ENCODE assay signal across 30 mouse cellular contexts in genomic region chr2:91302845-91303244, GRCm38 (mm10). TPM values are rescaled to one million over a fixed set of nuclear protein-coding genes. Genes with fewer than 3 reads are reported as not detected.
DNase-seq lines count a peak whose midpoint lies in the region; ATAC-seq and TF ChIP-seq lines count a peak whose summit lies in the region.
"Had no signal": no experiment of that assay in that cellular context is flagged by ENCODE, and none has a peak within 500 bp of the region (broad histone marks: within the 10 kb centered on the region; RNA-seq: fewer than 3 reads in every experiment).

No protein-coding gene starts in this region.

- WGBS in forebrain, embryonic 13.5 days: 88% methylated on average over 3 of the region's 3 CpGs

- no peak overlapping the region for H3K4me2 ChIP-seq in forebrain, embryonic 13.5 days
- H3K4me2 ChIP-seq: embryonic facial prominence, embryonic 13.5 days; hindbrain, embryonic 14.5 days; limb, embryonic 13.5 days; lung, embryonic 15.5 days; midbrain, embryonic 11.5 days; neural tube, embryonic 15.5 days had no signal

- TF ChIP-seq CTCF in layer of hippocampus, adult 2 months (conservative IDR thresholded peaks at IDR 0.05): no peak

- H3K36me3 ChIP-seq in forebrain, embryonic 13.5 days (ENCODE audit: poor library complexity, severe bottlenecking): peaks cover 7% of the 10 kb centered on the region; the same call in 1 of the 2 replicates
- H3K36me3 ChIP-seq: heart, embryonic 10.5 days; lung, embryonic 15.5 days had no signal

- no peaks in the 10 kb centered on the region for H3K27me3 ChIP-seq in forebrain, embryonic 13.5 days
- H3K27me3 ChIP-seq: embryonic facial prominence, embryonic 13.5 days; limb, embryonic 13.5 days; lung, embryonic 15.5 days; neural tube, embryonic 15.5 days had no signal

- no peak overlapping the region for H3K9ac ChIP-seq in forebrain, embryonic 13.5 days
- H3K9ac ChIP-seq: embryonic facial prominence, embryonic 13.5 days; hindbrain, embryonic 14.5 days; limb, embryonic 13.5 days; liver, embryonic 14.5 days; lung, embryonic 15.5 days; neural tube, embryonic 15.5 days had no signal

- peak; percentile 30 for DNase-seq in adrenal gland, adult 2 months
- DNase-seq in adrenal gland, postnatal 4 days (ENCODE audit: low spot score in 2 of 2): no peak
- peak; percentile 55 to 73 for DNase-seq in layer of hippocampus, adult 2 months (ENCODE audit: low spot score in 2 of 2)
- no peak for DNase-seq in layer of hippocampus, postnatal 10 days (ENCODE audit: low spot score in 2 of 2)
- DNase-seq in 3T3-L1 (ENCODE audit: low read depth, low spot score): peak; percentile 40
- DNase-seq: adrenal gland, adult 8-10 months; cerebellum, adult 2 months; cerebellum, postnatal 25 days; embryo, embryonic 11 days; heart, postnatal 4 days; kidney, adult 18-20 months; lung, postnatal 4 days; thymus, adult 2 months; thymus, postnatal 4 days had no signal

- H3K4me1 ChIP-seq in forebrain, embryonic 13.5 days: peaks cover 4% of the 10 kb centered on the region; the same call in 1 of the 2 replicates
- H3K4me1 ChIP-seq: neural tube, embryonic 15.5 days had no signal

- no peak overlapping the region for H3K4me3 ChIP-seq in layer of hippocampus, adult 2 months
- H3K4me3 ChIP-seq in forebrain, embryonic 13.5 days: no peak overlapping the region
- H3K4me3 ChIP-seq: embryonic facial prominence, embryonic 13.5 days; heart, embryonic 10.5 days; limb, embryonic 13.5 days; lung, embryonic 15.5 days; neural tube, embryonic 15.5 days had no signal

- no peaks in the 10 kb centered on the region for H3K9me3 ChIP-seq in forebrain, embryonic 13.5 days (replicated peaks)
- H3K9me3 ChIP-seq: embryonic facial prominence, embryonic 13.5 days; heart, embryonic 10.5 days; limb, embryonic 13.5 days; lung, embryonic 15.5 days; neural tube, embryonic 15.5 days had no signal

- H3K27ac ChIP-seq in layer of hippocampus, adult 2 months: peak overlapping the region; percentile 88
- no peak overlapping the region for H3K27ac ChIP-seq in forebrain, embryonic 13.5 days
- H3K27ac ChIP-seq: embryonic facial prominence, embryonic 13.5 days; heart, embryonic 10.5 days; hindbrain, embryonic 14.5 days; kidney, postnatal 0 days; limb, embryonic 13.5 days; liver, embryonic 14.5 days; lung, embryonic 15.5 days; neural tube, embryonic 15.5 days; stomach, postnatal 0 days had no signal

- 0 out of 2 replicates have a peak, but pooled peaks have one; percentile 60 for ATAC-seq in erythroblast, adult 5-6 weeks (replicated peaks; ENCODE audit: low FRiP score, poor library complexity, severe bottlenecking)
- ATAC-seq in forebrain, embryonic 13.5 days: no peak
- ATAC-seq in granulocyte monocyte progenitor cell, adult 5-6 weeks (replicated peaks; ENCODE audit: poor library complexity, severe bottlenecking): no peak
- ATAC-seq: CD4-positive, CD25-positive, alpha-beta regulatory T cell, adult 4 months; forebrain, embryonic 16.5 days; inflammation-experienced regulatory T-cells, adult 6 months had no signal

RNA-seq across cellular contexts. Expression of gene Arfgap2, which starts 38.1 kb away (rescaled TPM):
- 10 to 100 TPM; 89.3 to 92.3 TPM for total RNA-seq in adrenal gland, adult 2 months (2021)
- 34.1 and 53.6 TPM in 2 replicates for polyA plus RNA-seq in adrenal gland, adult 2 months (2012; rRNA removed)
- total RNA-seq in adrenal gland, postnatal 4 days (2021): 100 to 1,000 TPM; 112 to 119 TPM
- 10 to 100 TPM; 75.6 to 81.3 TPM for total RNA-seq in layer of hippocampus, adult 2 months (2021)
- total RNA-seq in layer of hippocampus, postnatal 10 days (2021): 10 to 100 TPM; 56.3 to 62.4 TPM
- total RNA-seq in erythroblast, adult 5-6 weeks (2015; ENCODE audit: low replicate concordance): 11.3 and 23.1 TPM in 2 replicates
- 18.7 and 28.9 TPM in 2 replicates for total RNA-seq in erythroblast, adult 5-6 weeks (2017; ENCODE audit: low replicate concordance)
- 78.4 and 84.3 TPM in 2 replicates for polyA plus RNA-seq in forebrain, embryonic 13.5 days (2015; fragmentation: Nextera tagmentation; extraction: Ambion mirVana)
- 41.7 and 46.5 TPM in 2 replicates for total RNA-seq in granulocyte monocyte progenitor cell, adult 5-6 weeks (2014; fragmentation: Nextera tagmentation)
- total RNA-seq in granulocyte monocyte progenitor cell, adult 5-6 weeks (2017): 42.4 and 46.6 TPM in 2 replicates

RNA-seq across cellular contexts. Expression of gene Pacsin3, which starts 47.1 kb away (rescaled TPM):
- 100 to 1,000 TPM in 1 of 2 experiments, 10 to 100 TPM in 1; 82.8 to 101 TPM for total RNA-seq in adrenal gland, adult 2 months (2021)
- polyA plus RNA-seq in adrenal gland, adult 2 months (2012; rRNA removed): 56.5 and 69.2 TPM in 2 replicates
- 100 to 1,000 TPM; 111 to 112 TPM for total RNA-seq in adrenal gland, postnatal 4 days (2021)
- 10 to 100 TPM; 25.6 to 27.6 TPM for total RNA-seq in layer of hippocampus, adult 2 months (2021)
- 10 to 100 TPM; 24.2 to 33.2 TPM for total RNA-seq in layer of hippocampus, postnatal 10 days (2021)
- total RNA-seq in erythroblast, adult 5-6 weeks (2015; ENCODE audit: low replicate concordance): not detected in 2 replicates
- total RNA-seq in erythroblast, adult 5-6 weeks (2017; ENCODE audit: low replicate concordance): not detected in 2 replicates
- 23.4 and 26.5 TPM in 2 replicates for polyA plus RNA-seq in forebrain, embryonic 13.5 days (2015; fragmentation: Nextera tagmentation; extraction: Ambion mirVana)
- total RNA-seq in granulocyte monocyte progenitor cell, adult 5-6 weeks (2014; fragmentation: Nextera tagmentation): not detected in 2 replicates
- 1.5 TPM in 1 of 2 replicates, not detected in the other for total RNA-seq in granulocyte monocyte progenitor cell, adult 5-6 weeks (2017)

Comparison
In these comparisons a context has a peak if more than half of its experiments do, and no peak if none do; other contexts are left out.
1. DNase-seq: peak in adrenal gland, adult 2 months (single experiment), layer of hippocampus, adult 2 months (2 of 2) and 3T3-L1 (single experiment); none in adrenal gland, postnatal 4 days (0 of 2) and layer of hippocampus, postnatal 10 days (0 of 2).
2. RNA of gene Pacsin3, which starts 47.1 kb away (total RNA-seq): 111 to 112 TPM in adrenal gland, postnatal 4 days, 82.8 to 101 TPM in adrenal gland, adult 2 months, 24.2 to 33.2 TPM in layer of hippocampus, postnatal 10 days and 25.6 to 27.6 TPM in layer of hippocampus, adult 2 months; not detected in erythroblast, adult 5-6 weeks and 1.5 TPM in granulocyte monocyte progenitor cell, adult 5-6 weeks; every median in the first group is over 10 times any median in the second.